Mouse (Mus musculus) forebrain, embryonic 10.5 days (tissue): ENCODE measurements around the gene Car9. TPM values are rescaled to one million over a fixed set of nuclear protein-coding genes. Genes with fewer than 3 reads are reported as not detected.
A peak's percentile ranks its signal among the peaks of the same experiment; 100 is the strongest.

ENCODE experiments used
- DNase-seq: peaks from one replicate; pipeline ENCODE4 v3.0.0-alpha.2; 2017; ENCODE audit warnings: low spot score; ENCODE audit errors: extremely low spot score
- H3K27ac ChIP-seq: fragments of 300-500 bp; sonication (generic); 2 replicates; pipeline ENCODE4 v1.5.1; 2016; ENCODE audit warnings: mild to moderate bottlenecking
- H3K27me3 ChIP-seq: fragments of 300-500 bp; sonication (generic); 2 replicates; pipeline ENCODE4 v1.6.1; 2016; ENCODE audit warnings: mild to moderate bottlenecking; ENCODE audit not compliant: poor library complexity, severe bottlenecking
- H3K36me3 ChIP-seq: fragments of 300-500 bp; sonication (generic); replicated peaks from 2 replicates; pipeline ENCODE4 v1.6.1; 2016; ENCODE audit warnings: mild to moderate bottlenecking, moderate library complexity
- H3K4me1 ChIP-seq: fragments of 300-500 bp; sonication (generic); 2 replicates; pipeline ENCODE4 v1.6.1; 2016
- H3K4me3 ChIP-seq: fragments of 300-500 bp; sonication (generic); 2 replicates; pipeline ENCODE4 v1.5.1; 2016; ENCODE audit warnings: mild to moderate bottlenecking, moderate library complexity
- H3K9me3 ChIP-seq: fragments of 300-500 bp; sonication (generic); 2 replicates; pipeline ENCODE4 v1.6.1; 2016; ENCODE audit warnings: mild to moderate bottlenecking, moderate library complexity
- WGBS: fragments of 180-500 bp; shearing (Covaris S2); methylation state at CpG from one replicate; pipeline ENCODE4 v1.1.7; 2016; 5-methylcytosine and 5-hydroxymethylcytosine counted together
- polyA plus RNA-seq: library from polyadenylated mRNA; unstranded; fragments of >200 nt; fragmentation: Nextera tagmentation; extraction: Ambion mirVana; gene quantifications from 2 replicates; pipeline ENCODE4 v1.2.1, GENCODE M21; 2016

The Car9 gene
- polyA plus RNA-seq, 1 experiment from 2014 or later, result 1.1 TPM

DNA sequence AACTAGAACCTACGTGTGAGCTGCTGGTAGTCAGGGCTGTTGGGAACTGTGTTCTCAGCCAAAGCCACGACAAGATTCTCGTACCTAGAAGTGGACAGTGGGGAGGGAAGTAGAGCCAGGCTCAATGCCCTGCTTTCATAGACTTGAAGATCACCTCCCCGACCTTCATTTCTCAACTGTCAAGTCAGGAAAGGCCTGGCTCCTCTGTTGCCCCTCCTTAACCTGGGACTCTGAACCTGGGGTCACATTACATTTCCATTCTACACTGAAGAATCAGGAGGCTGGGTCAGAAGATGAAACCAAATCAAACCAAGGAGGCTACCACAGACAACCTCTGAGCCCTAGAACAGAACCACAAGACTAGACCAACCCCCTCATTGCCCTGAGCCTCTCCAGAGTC, 8.8 kb upstream of the Car9 start:
- peaks cover 30% of the 10 kb centered on the region for H3K36me3 ChIP-seq
- peaks cover 54% of the 10 kb centered on the region for H3K4me1 ChIP-seq
- WGBS, result 88% methylated on average over 4 of the region's 4 CpGs
- no peak for DNase-seq
- H3K9me3 ChIP-seq, result no peaks in the 10 kb centered on the region
- H3K4me3 ChIP-seq, result peak overlapping the region; percentile 61
- H3K27ac ChIP-seq, result peak overlapping the region; percentile 88; the same call in 1 of the 2 replicates
- peaks cover 57% of the 10 kb centered on the region for H3K27me3 ChIP-seq

GRCm38 (mm10) chr4:43498983-43499382, 7.8 kb upstream of the Car9 start:
- peaks cover 52% of the 10 kb centered on the region for H3K4me1 ChIP-seq
- H3K4me3 ChIP-seq, result peak overlapping the region; percentile 61
- DNase-seq, result peak; percentile 52
- H3K9me3 ChIP-seq, result no peaks in the 10 kb centered on the region
- WGBS, result 17% methylated on average over 8 of the region's 8 CpGs
- peaks cover 30% of the 10 kb centered on the region for H3K36me3 ChIP-seq
- peak overlapping the region; percentile 88 for H3K27ac ChIP-seq
- peaks cover 66% of the 10 kb centered on the region for H3K27me3 ChIP-seq

GRCm38 (mm10) chr4:43499407-43500333, 7.1 kb upstream of the Car9 start, which contains the start of gene Arhgef39:
Gene Arhgef39 (minus strand): TSS chr4:43499695.
- peaks cover 30% of the 10 kb centered on the region for H3K36me3 ChIP-seq
- H3K9me3 ChIP-seq, result no peaks in the 10 kb centered on the region
- peak; percentile 83 for DNase-seq
- H3K27me3 ChIP-seq, result peaks cover 72% of the 10 kb centered on the region
- peak within 1 kb of the TSS; percentile 88 for H3K27ac ChIP-seq
- peak within 1 kb of the TSS; percentile 61 for H3K4me3 ChIP-seq
- H3K4me1 ChIP-seq, result peaks cover 45% of the 10 kb centered on the region
- WGBS, result 7% methylated on average over 50 of the region's 50 CpGs

- DNase-seq, result no peak
- Histone ChIP-seq H3K27ac (no peak overlapping the region), H3K4me1 (peaks cover 36% of the 10 kb centered on the region), H3K36me3 (peaks cover under 1% of the 10 kb centered on the region; the same call in 1 of the 2 replicates), H3K4me3 (no peak overlapping the region), H3K9me3 (no peaks in the 10 kb centered on the region), H3K27me3 (peaks cover 75% of the 10 kb centered on the region)
- 73% methylated on average over 2 of the region's 2 CpGs for WGBS
These were observed 3.7 kb upstream of the Car9 start for GRCm38 (mm10) chr4:43503041-43503440.

DNA sequence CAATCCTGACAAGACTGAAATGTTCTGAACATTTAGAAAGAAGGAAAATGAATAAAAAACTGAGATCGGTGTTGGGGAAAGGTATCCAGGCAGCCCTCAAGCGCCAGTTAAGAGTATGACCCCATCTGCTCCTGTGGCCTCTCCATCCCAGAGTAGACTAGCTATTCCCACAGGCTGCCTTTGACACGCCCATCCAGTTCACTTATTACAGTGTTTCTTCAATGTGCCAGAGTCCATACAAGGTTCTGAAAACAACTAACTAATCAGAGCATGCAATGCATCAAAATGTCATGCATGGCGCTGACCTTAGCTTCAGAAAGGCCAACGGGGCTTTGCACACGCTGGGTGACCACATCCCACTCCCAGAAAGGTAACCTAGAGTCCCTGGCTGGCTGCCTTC, 3.3 kb upstream of the Car9 start:
- 86% methylated on average over 6 of the region's 6 CpGs for WGBS
- Histone ChIP-seq H3K4me3 (no peak overlapping the region), H3K36me3 (no peaks in the 10 kb centered on the region), H3K27me3 (peaks cover 76% of the 10 kb centered on the region), H3K27ac (no peak overlapping the region), H3K9me3 (no peaks in the 10 kb centered on the region), H3K4me1 (peaks cover 36% of the 10 kb centered on the region)
- no peak for DNase-seq

- no peak overlapping the region for H3K4me3 ChIP-seq
These were observed 2.5 kb upstream of the Car9 start for GRCm38 (mm10) chr4:43504269-43504668.

DNA sequence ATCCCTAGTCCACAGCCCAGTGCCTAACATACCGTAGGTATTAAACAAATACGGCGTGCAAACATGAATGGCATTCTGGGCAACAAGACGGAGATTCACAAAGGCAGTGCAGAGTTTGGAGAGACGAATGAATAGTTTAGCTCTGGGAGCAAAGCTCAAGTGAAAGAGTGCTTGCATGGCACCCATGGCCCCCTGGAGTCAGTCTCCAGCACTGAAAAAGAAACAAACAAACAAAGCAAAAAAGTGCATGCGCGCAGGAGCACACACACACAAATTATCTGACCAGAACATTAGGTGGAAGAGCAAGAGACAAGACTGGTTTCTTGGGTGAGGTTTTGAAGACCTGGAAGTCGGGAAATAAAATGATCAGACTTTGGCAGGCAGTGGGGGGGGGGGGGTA, 692 bp upstream of the Car9 start:
- Histone ChIP-seq H3K9me3 (no peaks in the 10 kb centered on the region), H3K4me1 (peaks cover 35% of the 10 kb centered on the region), H3K27me3 (peaks cover 81% of the 10 kb centered on the region), H3K27ac (no peak overlapping the region), H3K4me3 (no peak overlapping the region), H3K36me3 (no peaks in the 10 kb centered on the region)
- 79% methylated on average over 8 of the region's 8 CpGs for WGBS
- peak; percentile 11 for DNase-seq

More at GRCm38 (mm10) chr4:43504269-43504668, 2.5 kb upstream of the Car9 start:
- Histone ChIP-seq H3K4me1 (peaks cover 38% of the 10 kb centered on the region), H3K36me3 (no peaks in the 10 kb centered on the region), H3K9me3 (no peaks in the 10 kb centered on the region), H3K27ac (no peak overlapping the region), H3K27me3 (peaks cover 84% of the 10 kb centered on the region)
- DNase-seq, result no peak
- 86% methylated on average over 4 of the region's 4 CpGs for WGBS

- Histone ChIP-seq H3K27ac (peak overlapping the region; percentile 76), H3K4me3 (peak overlapping the region; percentile 55), H3K36me3 (no peaks in the 10 kb centered on the region), H3K27me3 (peaks cover 67% of the 10 kb centered on the region), H3K4me1 (peaks cover 51% of the 10 kb centered on the region), H3K9me3 (no peaks in the 10 kb centered on the region)
- 19% methylated on average over 22 of the region's 22 CpGs for WGBS
- no peak for DNase-seq
These were observed 1.3 kb downstream of the Car9 start for GRCm38 (mm10) chr4:43507938-43508665.

DNA sequence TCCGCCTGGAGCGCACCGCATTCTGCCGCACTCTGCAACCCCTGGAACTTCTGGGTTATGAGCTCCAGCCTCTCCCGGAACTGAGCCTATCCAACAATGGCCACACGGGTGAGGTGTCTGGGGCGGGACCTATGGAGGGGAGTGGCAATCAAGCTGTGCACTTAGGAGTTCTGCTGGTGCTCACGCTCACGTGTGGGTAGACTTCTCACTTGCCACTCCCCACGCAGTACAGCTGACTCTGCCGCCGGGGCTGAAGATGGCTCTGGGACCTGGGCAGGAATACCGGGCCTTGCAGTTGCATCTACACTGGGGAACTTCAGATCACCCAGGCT, 1.9 kb downstream of the Car9 start:
- Histone ChIP-seq H3K4me3 (peak overlapping the region; percentile 55), H3K27ac (peak overlapping the region; percentile 76), H3K9me3 (no peaks in the 10 kb centered on the region), H3K27me3 (peaks cover 61% of the 10 kb centered on the region), H3K4me1 (peaks cover 51% of the 10 kb centered on the region), H3K36me3 (no peaks in the 10 kb centered on the region)
- WGBS, result 6% methylated on average over 13 of the region's 13 CpGs
- peak; percentile 52 for DNase-seq

- H3K27ac ChIP-seq, result peak overlapping the region; percentile 76
- H3K4me3 ChIP-seq, result peak overlapping the region; percentile 55
- no peaks in the 10 kb centered on the region for H3K9me3 ChIP-seq
- DNase-seq, result no peak
- peaks cover 51% of the 10 kb centered on the region for H3K4me1 ChIP-seq
- 23% methylated on average over 9 of the region's 9 CpGs for WGBS
- no peaks in the 10 kb centered on the region for H3K36me3 ChIP-seq
- H3K27me3 ChIP-seq, result peaks cover 57% of the 10 kb centered on the region
These were observed 2.3 kb downstream of the Car9 start for GRCm38 (mm10) chr4:43509109-43509508.

GRCm38 (mm10) chr4:43511675-43512454, 5.1 kb downstream of the Car9 start:
- Histone ChIP-seq H3K4me1 (peaks cover 42% of the 10 kb centered on the region), H3K4me3 (no peak overlapping the region), H3K36me3 (no peaks in the 10 kb centered on the region), H3K9me3 (no peaks in the 10 kb centered on the region), H3K27ac (no peak overlapping the region), H3K27me3 (peaks cover 38% of the 10 kb centered on the region)
- 80% methylated on average over 19 of the region's 19 CpGs for WGBS
- DNase-seq, result no peak

- WGBS, result 66% methylated on average over 7 of the region's 7 CpGs
- peaks cover 36% of the 10 kb centered on the region for H3K27me3 ChIP-seq
- no peak for DNase-seq
These were observed 5.9 kb downstream of the Car9 start for GRCm38 (mm10) chr4:43512653-43513052.

More at GRCm38 (mm10) chr4:43512653-43513052, 5.9 kb downstream of the Car9 start:
- Histone ChIP-seq H3K36me3 (no peaks in the 10 kb centered on the region), H3K4me1 (peaks cover 36% of the 10 kb centered on the region), H3K4me3 (no peak overlapping the region), H3K9me3 (no peaks in the 10 kb centered on the region), H3K27ac (no peak overlapping the region)
